Mouse (Mus musculus) E14TG2a.4 (cell line): ENCODE data around the gene Map3k4.
"Not testable (repeated sequence)": the region's sequence is repeated elsewhere in the genome, so short reads cannot be mapped to it uniquely, and the experiment has no call there.

ENCODE experiments used
- H3K27me3 ChIP-seq: 2 replicates; pipeline ENCODE4 v1.6.1; 2014; ENCODE audit warnings: low read length, control low read depth; ENCODE audit not compliant: insufficient read depth
- H3K36me3 ChIP-seq: 2 replicates; pipeline ENCODE4 v1.6.1; 2014; ENCODE audit warnings: low read length, control low read depth; ENCODE audit not compliant: insufficient read depth
- H3K4me1 ChIP-seq: replicated peaks from 2 replicates; pipeline ENCODE4 v1.6.1; 2014; ENCODE audit warnings: low read depth, low read length, control low read depth
- H3K4me3 ChIP-seq: replicated peaks from 2 replicates; pipeline ENCODE4 v1.5.1; 2014; ENCODE audit warnings: mild to moderate bottlenecking, low read length
- H3K9me3 ChIP-seq: 2 replicates; pipeline ENCODE4 v1.6.1; 2014; ENCODE audit warnings: low read length, control low read depth
- CTCF ChIP-seq: conservative IDR thresholded peaks from 2 replicates; pipeline ENCODE4 v1.5.1; 2014; ENCODE audit warnings: low read length
- NANOG ChIP-seq: IDR thresholded peaks from 2 replicates; pipeline ENCODE4 v1.6.1; 2014; ENCODE audit warnings: borderline replicate concordance, low read length, mixed read lengths
- POU5F1 ChIP-seq: IDR thresholded peaks from 2 replicates; pipeline ENCODE4 v1.6.1; 2014; ENCODE audit warnings: low read length, borderline replicate concordance

Map3k4 gene

GRCm38 (mm10) chr17:12299371-12299770, 19.2 kb downstream of the Map3k4 start:
- Histone ChIP-seq H3K27me3 (no peaks in the 10 kb centered on the region), H3K9me3 (no peaks in the 10 kb centered on the region), H3K36me3 (peaks cover 7% of the 10 kb centered on the region), H3K4me1 (peaks cover 24% of the 10 kb centered on the region), H3K4me3 (no peak overlapping the region)
- TF ChIP-seq NANOG (no peak), CTCF (no peak), POU5F1 (no peak)

GRCm38 (mm10) chr17:12297978-12298377, 20.6 kb downstream of the Map3k4 start:
- no peaks in the 10 kb centered on the region for H3K27me3 ChIP-seq
- no peaks in the 10 kb centered on the region; the same call in 1 of the 2 replicates for H3K9me3 ChIP-seq
- H3K4me3 ChIP-seq: no peak overlapping the region
- H3K4me1 ChIP-seq: peaks cover 34% of the 10 kb centered on the region
- no peak for TF ChIP-seq POU5F1
- no peak for TF ChIP-seq CTCF
- no peak for TF ChIP-seq NANOG
- H3K36me3 ChIP-seq: peaks cover 9% of the 10 kb centered on the region

- TF ChIP-seq CTCF (no peak), POU5F1 (no peak), NANOG (no peak)
- peaks cover 10% of the 10 kb centered on the region for H3K36me3 ChIP-seq
- H3K4me3 ChIP-seq: no peak overlapping the region
- H3K27me3 ChIP-seq: no peaks in the 10 kb centered on the region
- peaks cover 2% of the 10 kb centered on the region for H3K9me3 ChIP-seq
- H3K4me1 ChIP-seq: peaks cover 36% of the 10 kb centered on the region
Measured at GRCm38 (mm10) chr17:12297292-12297691, 21.3 kb downstream of the Map3k4 start.

GRCm38 (mm10) chr17:12295926-12296325, 22.7 kb downstream of the Map3k4 start:
- H3K4me3 ChIP-seq, H3K27me3 ChIP-seq, H3K36me3 ChIP-seq: not testable (repeated sequence)
- H3K9me3 ChIP-seq: peaks cover 15% of the 10 kb centered on the region
- peaks cover 32% of the 10 kb centered on the region for H3K4me1 ChIP-seq

GRCm38 (mm10) chr17:12294424-12294823, 24.2 kb downstream of the Map3k4 start:
- Histone ChIP-seq H3K36me3 (0 out of 2 replicates have a peak, but pooled peaks cover 17% of the 10 kb centered on the region), H3K9me3 (peaks cover 30% of the 10 kb centered on the region), H3K4me3 (no peak overlapping the region), H3K27me3 (no peaks in the 10 kb centered on the region), H3K4me1 (peaks cover 20% of the 10 kb centered on the region)
- no peak for TF ChIP-seq POU5F1
- TF ChIP-seq NANOG: no peak
- no peak for TF ChIP-seq CTCF

- Histone ChIP-seq H3K4me1 (peaks cover 20% of the 10 kb centered on the region), H3K4me3 (no peak overlapping the region), H3K36me3 (peaks cover 25% of the 10 kb centered on the region), H3K27me3 (no peaks in the 10 kb centered on the region), H3K9me3 (peaks cover 38% of the 10 kb centered on the region)
- TF ChIP-seq NANOG (no peak), POU5F1 (no peak), CTCF (no peak)
Measured at GRCm38 (mm10) chr17:12293571-12293970, 25.0 kb downstream of the Map3k4 start.

- Histone ChIP-seq H3K4me1 (peaks cover 20% of the 10 kb centered on the region), H3K27me3 (no peaks in the 10 kb centered on the region), H3K9me3 (peaks cover 45% of the 10 kb centered on the region), H3K4me3 (no peak overlapping the region), H3K36me3 (peaks cover 27% of the 10 kb centered on the region)
- no peak for TF ChIP-seq POU5F1
- TF ChIP-seq CTCF: no peak
- no peak for TF ChIP-seq NANOG
Measured at GRCm38 (mm10) chr17:12292877-12293276, 25.7 kb downstream of the Map3k4 start.

- Histone ChIP-seq H3K9me3 (peaks cover 48% of the 10 kb centered on the region), H3K4me1 (peaks cover 20% of the 10 kb centered on the region), H3K4me3 (no peak overlapping the region), H3K27me3 (no peaks in the 10 kb centered on the region), H3K36me3 (peaks cover 27% of the 10 kb centered on the region)
- TF ChIP-seq CTCF: no peak
- TF ChIP-seq NANOG: no peak
- no peak for TF ChIP-seq POU5F1
Measured at GRCm38 (mm10) chr17:12292356-12292755, 26.2 kb downstream of the Map3k4 start.

GRCm38 (mm10) chr17:12291151-12291550, 27.4 kb downstream of the Map3k4 start:
- no peaks in the 10 kb centered on the region for H3K27me3 ChIP-seq
- H3K36me3 ChIP-seq: peaks cover 27% of the 10 kb centered on the region
- no peak overlapping the region for H3K4me3 ChIP-seq
- TF ChIP-seq NANOG (no peak), POU5F1 (no peak), CTCF (no peak)
- H3K4me1 ChIP-seq: peaks cover 20% of the 10 kb centered on the region
- H3K9me3 ChIP-seq: peaks cover 48% of the 10 kb centered on the region
